Mouse (Mus musculus) hindbrain, embryonic 14.5 days (tissue): ENCODE data around the gene Zbtb43. TPM values are rescaled to one million over a fixed set of nuclear protein-coding genes. Genes with fewer than 3 reads are reported as not detected.

Experiments
- ATAC-seq: fragments of 200-750 bp; cut with Nextera tagmentation; 2 replicates; pipeline ENCODE4 v1.8.0; 2017; ENCODE audit warnings: moderate number of reproducible peaks, mild to moderate bottlenecking, moderate TSS enrichment, moderate library complexity; ENCODE audit not compliant: low FRiP score
- DNase-seq: peaks from one replicate; pipeline ENCODE4 v3.0.0-alpha.2; 2015; ENCODE audit warnings: low spot score
- H3K27ac ChIP-seq: fragments of 300-500 bp; sonication (generic); 2 replicates; pipeline ENCODE4 v1.5.1; 2014; ENCODE audit warnings: mild to moderate bottlenecking, moderate library complexity
- H3K27me3 ChIP-seq: fragments of 300-500 bp; sonication (generic); 2 replicates; pipeline ENCODE4 v1.6.1; 2014; ENCODE audit warnings: mild to moderate bottlenecking, low read length, mixed read lengths; ENCODE audit not compliant: control insufficient read depth, insufficient read depth
- H3K36me3 ChIP-seq: fragments of 300-500 bp; sonication (generic); replicated peaks from 2 replicates; pipeline ENCODE4 v1.6.1; 2014; ENCODE audit not compliant: control insufficient read depth, insufficient read depth
- H3K4me1 ChIP-seq: fragments of 300-500 bp; sonication (generic); replicated peaks from 2 replicates; pipeline ENCODE4 v1.6.1; 2014; ENCODE audit warnings: antibody characterized with exemption, low read length, mixed read lengths; ENCODE audit not compliant: control insufficient read depth, insufficient read depth
- H3K4me2 ChIP-seq: fragments of 300-500 bp; sonication (generic); replicated peaks from 2 replicates; pipeline ENCODE4 v1.6.1; 2014; ENCODE audit warnings: mild to moderate bottlenecking, moderate library complexity
- H3K4me3 ChIP-seq: fragments of 300-500 bp; sonication (generic); replicated peaks from 2 replicates; pipeline ENCODE4 v1.5.1; 2014; ENCODE audit warnings: mild to moderate bottlenecking, low read length
- H3K9ac ChIP-seq: fragments of 300-500 bp; sonication (generic); 2 replicates; pipeline ENCODE4 v1.6.1; 2014
- H3K9me3 ChIP-seq: fragments of 300-500 bp; sonication (generic); 2 replicates; pipeline ENCODE4 v1.6.1; 2016; ENCODE audit warnings: low read length; ENCODE audit not compliant: control insufficient read depth
- WGBS: fragments of 180-500 bp; shearing (Covaris S2); extraction: QIAGEN DNeasy Blood & Tissue Kit; methylation state at CpG from one replicate; pipeline ENCODE4 v1.1.7; 2014; 5-methylcytosine and 5-hydroxymethylcytosine counted together
- polyA plus RNA-seq: library from polyadenylated mRNA; unstranded; fragments of >200 nt; fragmentation: Nextera tagmentation; extraction: Ambion mirVana; gene quantifications from 2 replicates; pipeline ENCODE4 v1.2.1, GENCODE M21; 2014

Gene Zbtb43
- 30.5 and 31.6 TPM in 2 replicates for polyA plus RNA-seq

GRCm38 (mm10) chr2:33468466-33469097, at the start of gene Zbtb43:
Gene Zbtb43 (minus strand): TSS chr2:33468559.
- ATAC-seq (peak; percentile 95), DNase-seq (peak; percentile 98)
- Histone ChIP-seq H3K27me3 (no peaks in the 10 kb centered on the region), H3K4me2 (peak within 1 kb of the TSS; percentile 89), H3K9ac (peak within 1 kb of the TSS; percentile 92), H3K4me3 (peak within 1 kb of the TSS; percentile 97), H3K4me1 (peaks cover 24% of the 10 kb centered on the region), H3K36me3 (peaks cover 13% of the 10 kb centered on the region; the same call in 1 of the 2 replicates), H3K27ac (peak within 1 kb of the TSS; percentile 57; the same call in 1 of the 2 replicates), H3K9me3 (no peaks in the 10 kb centered on the region)
- WGBS: 3% methylated on average over 35 of the region's 36 CpGs

- no peak overlapping the region for H3K9ac ChIP-seq
- ATAC-seq (peak; percentile 34; the same call in 1 of the 2 replicates), DNase-seq (no peak)
- H3K4me2 ChIP-seq: peak overlapping the region; percentile 7; the same call in 1 of the 2 replicates
- H3K9me3 ChIP-seq: no peaks in the 10 kb centered on the region
- 55% methylated on average over 19 of the region's 19 CpGs for WGBS
- no peak overlapping the region for H3K4me3 ChIP-seq
- H3K36me3 ChIP-seq: no peaks in the 10 kb centered on the region
- H3K27me3 ChIP-seq: no peaks in the 10 kb centered on the region
- no peaks in the 10 kb centered on the region; the same call in 1 of the 2 replicates for H3K4me1 ChIP-seq
- H3K27ac ChIP-seq: peak overlapping the region; percentile 48
Observed at GRCm38 (mm10) chr2:33515856-33516255, 47.5 kb upstream of the Zbtb43 start.

- Histone ChIP-seq H3K4me2 (0 out of 2 replicates have a peak overlapping the region, but pooled peaks have one; percentile 7), H3K9me3 (no peaks in the 10 kb centered on the region), H3K36me3 (no peaks in the 10 kb centered on the region), H3K27ac (peak overlapping the region; percentile 48), H3K4me3 (no peak overlapping the region), H3K27me3 (no peaks in the 10 kb centered on the region), H3K9ac (no peak overlapping the region), H3K4me1 (no peaks in the 10 kb centered on the region; the same call in 1 of the 2 replicates)
- ATAC-seq (no peak), DNase-seq (no peak)
- WGBS: 86% methylated on average over 8 of the region's 8 CpGs
Observed at GRCm38 (mm10) chr2:33515431-33515830, 47.1 kb upstream of the Zbtb43 start.

GRCm38 (mm10) chr2:33510791-33511190, 42.4 kb upstream of the Zbtb43 start:
- H3K4me2 ChIP-seq: no peak overlapping the region
- H3K4me1 ChIP-seq: no peaks in the 10 kb centered on the region; the same call in 1 of the 2 replicates
- WGBS: 97% methylated on average over 1 of the region's 1 CpGs
- ATAC-seq (no peak), DNase-seq (no peak)
- H3K4me3 ChIP-seq: no peak overlapping the region
- H3K27me3 ChIP-seq: no peaks in the 10 kb centered on the region
- H3K27ac ChIP-seq: no peak overlapping the region
- no peaks in the 10 kb centered on the region for H3K36me3 ChIP-seq
- H3K9ac ChIP-seq: no peak overlapping the region
- H3K9me3 ChIP-seq: no peaks in the 10 kb centered on the region

- Histone ChIP-seq H3K36me3 (no peaks in the 10 kb centered on the region), H3K4me1 (no peaks in the 10 kb centered on the region), H3K9me3 (peaks cover 14% of the 10 kb centered on the region), H3K9ac (no peak overlapping the region), H3K4me2 (no peak overlapping the region), H3K27ac (no peak overlapping the region), H3K27me3 (no peaks in the 10 kb centered on the region), H3K4me3 (no peak overlapping the region)
- WGBS: 54% methylated on average over 2 of the region's 2 CpGs
- no peak for DNase-seq
- no peak for ATAC-seq
Observed at GRCm38 (mm10) chr2:33502602-33503001, 34.2 kb upstream of the Zbtb43 start.

- WGBS: 75% methylated on average over 4 of the region's 4 CpGs
- H3K27ac ChIP-seq: no peak overlapping the region
- H3K27me3 ChIP-seq: no peaks in the 10 kb centered on the region
- peaks cover 17% of the 10 kb centered on the region for H3K9me3 ChIP-seq
- DNase-seq (no peak), ATAC-seq (no peak)
- H3K4me1 ChIP-seq: no peaks in the 10 kb centered on the region
- no peak overlapping the region for H3K4me2 ChIP-seq
- no peaks in the 10 kb centered on the region for H3K36me3 ChIP-seq
- no peak overlapping the region for H3K4me3 ChIP-seq
- no peak overlapping the region for H3K9ac ChIP-seq
Observed at GRCm38 (mm10) chr2:33498280-33498679, 29.9 kb upstream of the Zbtb43 start.

- no peak overlapping the region for H3K4me3 ChIP-seq
- H3K4me2 ChIP-seq: no peak overlapping the region
- DNase-seq (no peak), ATAC-seq (no peak)
- H3K27ac ChIP-seq: no peak overlapping the region
- no peak overlapping the region for H3K9ac ChIP-seq
- no peaks in the 10 kb centered on the region for H3K27me3 ChIP-seq
- 52% methylated on average over 3 of the region's 3 CpGs for WGBS
- H3K36me3 ChIP-seq: no peaks in the 10 kb centered on the region
- peaks cover 17% of the 10 kb centered on the region for H3K9me3 ChIP-seq
- no peaks in the 10 kb centered on the region for H3K4me1 ChIP-seq
Observed at GRCm38 (mm10) chr2:33495654-33496053, 27.3 kb upstream of the Zbtb43 start.

GRCm38 (mm10) chr2:33492041-33492440, 23.7 kb upstream of the Zbtb43 start:
- Histone ChIP-seq H3K36me3 (no peaks in the 10 kb centered on the region), H3K27ac (no peak overlapping the region), H3K9me3 (0 out of 2 replicates have a peak, but pooled peaks cover 3% of the 10 kb centered on the region), H3K4me2 (no peak overlapping the region), H3K27me3 (no peaks in the 10 kb centered on the region), H3K4me3 (no peak overlapping the region), H3K4me1 (0 out of 2 replicates have a peak, but pooled peaks cover 6% of the 10 kb centered on the region), H3K9ac (no peak overlapping the region)
- WGBS: 95% methylated on average over 3 of the region's 3 CpGs
- DNase-seq: no peak
- no peak for ATAC-seq

GRCm38 (mm10) chr2:33489565-33489964, 21.2 kb upstream of the Zbtb43 start:
- H3K9ac ChIP-seq: no peak overlapping the region
- no peak overlapping the region for H3K27ac ChIP-seq
- H3K9me3 ChIP-seq: no peaks in the 10 kb centered on the region
- no peaks in the 10 kb centered on the region for H3K36me3 ChIP-seq
- no peak overlapping the region for H3K4me2 ChIP-seq
- H3K4me1 ChIP-seq: 0 out of 2 replicates have a peak, but pooled peaks cover 7% of the 10 kb centered on the region
- WGBS: 49% methylated on average over 10 of the region's 10 CpGs
- no peak overlapping the region for H3K4me3 ChIP-seq
- no peak for ATAC-seq
- H3K27me3 ChIP-seq: 0 out of 2 replicates have a peak, but pooled peaks cover 5% of the 10 kb centered on the region
- DNase-seq: no peak
